Mouse (Mus musculus): ENCODE measurements at regions not wholly inside any gene's neighbourhood (a gene's known extent, or its start where the extent isn't known, plus 50 kb on each side); places are given as distances from the start of the nearest gene placed in this dataset.

DNA sequence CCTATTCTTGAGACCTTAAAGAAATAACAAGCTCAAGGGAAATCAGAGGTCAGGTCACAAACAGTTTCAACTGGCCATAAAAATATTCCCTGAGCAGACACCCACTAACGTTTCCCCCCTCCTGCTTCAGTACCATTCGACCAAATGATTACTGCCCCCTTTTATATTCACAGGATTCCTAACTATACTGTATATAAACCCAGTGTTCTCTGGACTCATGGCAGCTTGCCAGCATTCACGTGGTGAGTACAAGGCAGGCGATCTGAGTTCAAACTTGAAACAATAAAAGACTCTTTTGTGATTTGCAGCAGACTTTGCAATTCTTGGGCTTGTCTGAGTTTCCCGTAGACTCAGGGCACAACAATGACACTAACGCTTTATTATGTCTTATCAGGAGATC, 989.0 kb upstream of the H2afb3 start:
- DNase-seq (ENCODE audit: low read depth, low spot score): no peak

DNA sequence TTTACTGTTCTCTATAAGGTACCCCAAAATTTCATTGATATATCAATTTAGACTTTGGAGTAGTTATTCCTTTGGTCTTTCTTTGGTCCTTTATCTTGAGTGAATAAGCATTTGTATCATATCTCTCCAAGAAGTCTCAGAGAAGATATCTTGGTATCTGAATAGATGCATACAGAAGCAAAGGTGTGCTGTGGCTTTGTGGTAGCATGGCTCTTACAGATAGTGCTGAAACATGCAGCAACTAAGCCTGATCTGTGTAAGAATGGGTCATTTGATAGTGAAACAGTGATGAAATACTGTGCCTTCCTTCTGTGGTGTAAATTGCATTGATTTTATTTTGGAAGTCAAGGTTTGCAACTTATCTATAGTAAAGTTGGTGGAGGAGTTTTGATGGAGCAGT, 978.3 kb upstream of the H2afb3 start:
- DNase-seq (ENCODE audit: low read depth, low spot score): no peak

DNA sequence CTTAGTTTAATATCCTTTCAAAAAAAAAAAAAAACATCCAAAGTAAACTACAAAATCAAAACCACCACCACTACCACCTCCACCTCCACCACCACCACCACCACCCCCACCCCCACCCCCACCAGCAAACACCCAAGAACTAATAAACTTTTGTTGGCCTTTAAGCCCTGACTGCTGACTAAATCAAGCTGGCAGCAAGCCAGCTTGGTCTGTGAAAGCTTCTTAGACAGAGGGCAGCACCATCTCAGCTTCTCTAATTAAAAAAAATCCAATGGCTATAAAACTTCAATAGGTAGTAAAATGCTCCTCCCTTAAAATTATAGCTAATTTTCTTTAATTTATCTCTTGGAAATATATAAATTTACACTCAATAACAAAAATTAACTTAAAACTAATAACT, 957.2 kb upstream of the H2afb3 start:
- no peak for DNase-seq (ENCODE audit: low read depth, low spot score)

DNA sequence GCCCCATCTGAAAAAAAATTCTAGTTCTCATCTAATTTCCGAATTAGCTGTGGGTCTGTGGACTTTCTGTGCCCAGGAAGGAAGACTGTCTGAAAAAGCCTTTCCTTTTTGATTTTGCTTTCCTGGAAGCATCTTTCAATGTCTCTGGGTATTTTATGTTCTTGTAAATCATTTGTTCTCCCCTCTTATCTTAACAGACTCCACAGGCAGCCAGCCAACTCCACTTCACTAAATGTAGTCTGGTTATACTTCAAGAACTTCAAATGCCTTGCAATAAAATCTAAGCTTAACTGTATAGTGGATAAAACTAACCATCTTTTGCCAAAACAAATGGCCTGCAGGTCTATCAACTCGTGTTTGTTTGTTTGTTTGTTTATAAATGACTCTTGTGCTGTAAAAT, 956.7 kb upstream of the H2afb3 start:
- no peak for DNase-seq (ENCODE audit: low read depth, low spot score)

DNA sequence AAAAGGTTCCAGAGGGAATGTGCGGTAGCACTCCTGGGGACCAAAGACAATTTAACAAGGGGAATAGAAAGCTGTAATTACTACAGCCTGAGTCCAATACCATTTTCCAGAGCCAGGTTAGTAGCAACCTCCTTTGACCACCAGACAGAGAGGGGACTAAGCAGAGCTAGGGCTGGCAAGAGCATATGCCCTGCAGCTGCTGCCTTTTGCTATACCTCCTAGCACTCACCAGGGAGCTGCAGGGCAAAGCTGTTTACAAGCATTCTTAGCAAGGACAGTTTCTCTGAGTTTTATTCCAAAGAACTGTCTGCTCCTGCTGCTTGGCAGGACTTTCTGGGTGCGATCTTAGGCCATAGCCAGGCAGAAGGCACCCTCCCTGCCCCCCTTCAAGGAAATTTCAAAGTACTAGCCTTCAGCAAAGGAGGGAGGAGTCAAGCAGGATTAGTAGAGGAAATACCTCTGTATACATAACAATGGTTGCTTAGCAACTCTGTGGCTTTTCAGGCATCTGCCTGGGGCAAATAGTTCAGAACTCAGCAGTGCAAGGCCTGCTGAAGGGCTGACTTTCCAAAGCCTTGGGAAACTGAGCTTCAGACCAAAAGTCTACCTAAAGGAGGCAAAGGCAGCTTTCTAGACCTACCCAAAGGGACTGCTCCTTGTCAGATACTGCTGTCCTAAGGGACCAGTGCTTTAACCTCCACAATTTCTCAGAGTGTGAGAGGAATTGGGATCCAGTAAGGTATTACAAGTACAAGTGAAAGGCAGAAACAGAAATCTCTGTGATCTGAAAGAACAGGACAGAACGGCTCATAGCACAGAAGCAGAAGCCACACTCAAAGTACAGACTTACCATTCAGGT, 919.5 kb upstream of the H2afb3 start:
- DNase-seq (ENCODE audit: low read depth, low spot score): peak; percentile 34

All from WW6 (cell line).